Mouse (Mus musculus) erythroblast, embryonic 14.5 days (primary cell): ENCODE measurements around the gene Thada. TPM values are rescaled to one million over a fixed set of nuclear protein-coding genes. Genes with fewer than 3 reads are reported as not detected.

Source experiments
- H3K27me3 ChIP-seq: 2 replicates; pipeline ENCODE4 v1.6.1; 2012; ENCODE audit warnings: inconsistent platforms; ENCODE audit not compliant: control insufficient read depth
- H3K36me3 ChIP-seq: 2 replicates; pipeline ENCODE4 v1.6.1; 2012; ENCODE audit warnings: mild to moderate bottlenecking, inconsistent platforms; ENCODE audit not compliant: control insufficient read depth
- H3K4me1 ChIP-seq: 2 replicates; pipeline ENCODE4 v1.6.1; 2012; ENCODE audit warnings: inconsistent platforms; ENCODE audit not compliant: control insufficient read depth
- H3K4me3 ChIP-seq: replicated peaks from 2 replicates; pipeline ENCODE3; 2012; ENCODE audit warnings: moderate library complexity, mild to moderate bottlenecking, inconsistent platforms
- H3K9me3 ChIP-seq: 2 replicates; pipeline ENCODE4 v1.6.1; 2012; ENCODE audit warnings: low read length, inconsistent platforms, mixed read lengths; ENCODE audit not compliant: control insufficient read depth
- GATA1 ChIP-seq: IDR thresholded peaks from 2 replicates; pipeline ENCODE4 v1.6.1; 2012; ENCODE audit warnings: low read length, inconsistent platforms, mixed read lengths
- TAL1 ChIP-seq: IDR thresholded peaks from 3 replicates; pipeline ENCODE4 v1.6.1; 2012; ENCODE audit warnings: low read length, inconsistent platforms, mixed read lengths
- polyA plus RNA-seq: library from polyadenylated mRNA; stranded (reverse); fragments of >175 nt; gene quantifications from 2 replicates; pipeline ENCODE4 v1.2.3, GENCODE M21; 2012

Thada gene
- polyA plus RNA-seq, 1 experiment: 0.08 TPM

- no peaks in the 10 kb centered on the region for H3K27me3 ChIP-seq
- no peak for TF ChIP-seq TAL1
- TF ChIP-seq GATA1: no peak
- no peak overlapping the region for H3K4me3 ChIP-seq
- peaks cover 28% of the 10 kb centered on the region for H3K36me3 ChIP-seq
- peaks cover 10% of the 10 kb centered on the region for H3K4me1 ChIP-seq
- no peaks in the 10 kb centered on the region for H3K9me3 ChIP-seq
Observed at GRCm38 (mm10) chr17:84330986-84331385, 135.0 kb downstream of the Thada start.

DNA sequence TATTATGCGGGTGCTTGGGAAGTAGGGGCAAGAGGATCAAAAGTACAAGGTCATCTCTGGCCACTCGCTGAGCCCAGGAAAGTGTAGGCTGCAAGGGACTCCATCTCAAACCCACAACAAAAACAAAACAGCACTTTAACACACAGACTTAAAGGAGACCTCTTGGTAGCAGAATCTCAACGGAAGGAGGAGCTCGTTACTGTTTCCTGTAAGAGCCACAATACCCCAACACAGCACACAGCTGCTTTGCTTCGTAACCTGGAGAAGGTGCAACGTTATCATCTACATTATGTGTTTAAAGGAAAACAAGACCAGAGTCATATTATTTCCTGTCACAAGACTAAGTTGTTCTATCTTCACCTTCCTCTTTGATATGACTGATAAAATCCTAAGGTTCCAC, 135.5 kb downstream of the Thada start:
- Histone ChIP-seq H3K36me3 (peaks cover 25% of the 10 kb centered on the region), H3K4me3 (no peak overlapping the region), H3K9me3 (no peaks in the 10 kb centered on the region), H3K27me3 (no peaks in the 10 kb centered on the region), H3K4me1 (peaks cover 12% of the 10 kb centered on the region)
- TF ChIP-seq TAL1 (no peak), GATA1 (no peak)

- Histone ChIP-seq H3K27me3 (no peaks in the 10 kb centered on the region), H3K9me3 (no peaks in the 10 kb centered on the region), H3K36me3 (peaks cover 22% of the 10 kb centered on the region), H3K4me3 (no peak overlapping the region), H3K4me1 (peaks cover 12% of the 10 kb centered on the region)
- TF ChIP-seq GATA1 (no peak), TAL1 (no peak)
Observed at GRCm38 (mm10) chr17:84329906-84330470, 136.0 kb downstream of the Thada start.

- Histone ChIP-seq H3K36me3 (peaks cover 18% of the 10 kb centered on the region), H3K9me3 (no peaks in the 10 kb centered on the region), H3K27me3 (no peaks in the 10 kb centered on the region), H3K4me1 (peaks cover 12% of the 10 kb centered on the region), H3K4me3 (no peak overlapping the region)
- TF ChIP-seq TAL1: no peak
- no peak for TF ChIP-seq GATA1
Observed at GRCm38 (mm10) chr17:84328526-84328925, 137.5 kb downstream of the Thada start.

- H3K36me3 ChIP-seq: peaks cover 11% of the 10 kb centered on the region
- H3K4me1 ChIP-seq: peaks cover 12% of the 10 kb centered on the region
- no peak overlapping the region for H3K4me3 ChIP-seq
- no peak for TF ChIP-seq TAL1
- H3K9me3 ChIP-seq: no peaks in the 10 kb centered on the region
- no peaks in the 10 kb centered on the region for H3K27me3 ChIP-seq
Observed at GRCm38 (mm10) chr17:84327051-84327925, 138.7 kb downstream of the Thada start.

DNA sequence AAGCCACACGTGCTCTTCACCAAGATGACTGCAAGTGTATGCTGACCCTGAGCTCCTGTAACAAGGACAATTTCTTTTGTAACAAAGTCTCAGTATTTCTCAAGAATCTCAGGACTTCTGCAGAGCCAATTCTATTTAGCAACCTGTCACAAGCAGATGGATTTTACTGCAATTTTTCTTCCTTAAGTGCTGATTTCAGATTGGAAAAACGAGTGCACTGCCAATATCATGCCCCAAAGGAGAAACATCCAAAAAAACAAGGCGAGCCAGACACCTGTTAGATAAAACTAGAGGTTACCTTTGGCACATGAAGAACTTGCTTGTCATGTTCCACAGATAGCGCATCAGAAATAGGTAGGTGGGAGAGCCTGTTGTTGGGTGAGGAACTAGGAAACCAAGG, 143.8 kb downstream of the Thada start:
- Histone ChIP-seq H3K4me3 (no peak overlapping the region), H3K4me1 (peaks cover 6% of the 10 kb centered on the region), H3K36me3 (no peaks in the 10 kb centered on the region), H3K27me3 (no peaks in the 10 kb centered on the region), H3K9me3 (no peaks in the 10 kb centered on the region)
- no peak for TF ChIP-seq TAL1

- Histone ChIP-seq H3K36me3 (no peaks in the 10 kb centered on the region), H3K27me3 (no peaks in the 10 kb centered on the region), H3K9me3 (no peaks in the 10 kb centered on the region), H3K4me3 (no peak overlapping the region), H3K4me1 (peaks cover 5% of the 10 kb centered on the region)
- TF ChIP-seq TAL1 (no peak), GATA1 (no peak)
Observed at GRCm38 (mm10) chr17:84321351-84321750, 144.7 kb downstream of the Thada start.

- H3K27me3 ChIP-seq: no peaks in the 10 kb centered on the region
- H3K36me3 ChIP-seq: no peaks in the 10 kb centered on the region
- TF ChIP-seq GATA1 (no peak), TAL1 (no peak)
- H3K4me3 ChIP-seq: no peak overlapping the region
- H3K9me3 ChIP-seq: no peaks in the 10 kb centered on the region
- no peaks in the 10 kb centered on the region; the same call in 1 of the 2 replicates for H3K4me1 ChIP-seq
Observed at GRCm38 (mm10) chr17:84320576-84320975, 145.4 kb downstream of the Thada start.

DNA sequence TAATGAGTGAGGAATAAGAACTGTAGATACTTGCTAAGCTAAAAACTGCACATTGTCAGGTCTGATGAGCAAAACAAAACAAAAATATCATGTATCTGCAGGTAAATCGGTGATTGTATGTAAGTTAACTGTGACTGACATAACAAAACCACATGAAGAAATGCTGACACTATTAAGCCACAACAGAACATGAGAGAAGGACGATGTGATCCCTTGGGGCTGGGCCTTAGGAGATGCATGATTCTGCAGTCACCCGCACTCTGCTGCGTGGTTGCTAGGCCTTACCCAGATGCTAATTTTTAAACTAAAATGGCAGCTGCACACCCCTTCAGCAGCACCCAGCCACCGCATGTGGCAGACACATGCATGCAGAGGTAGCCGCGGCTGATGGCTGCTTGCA, 151.7 kb downstream of the Thada start:
- no peaks in the 10 kb centered on the region for H3K9me3 ChIP-seq
- H3K4me1 ChIP-seq: no peaks in the 10 kb centered on the region
- no peak overlapping the region for H3K4me3 ChIP-seq
- peaks cover 8% of the 10 kb centered on the region for H3K36me3 ChIP-seq
- TF ChIP-seq GATA1 (no peak), TAL1 (no peak)
- no peaks in the 10 kb centered on the region for H3K27me3 ChIP-seq
